Mouse (Mus musculus) spleen, adult 2 months (tissue): Measurements from ENCODE around the gene Chid1. TPM values are rescaled to one million over a fixed set of nuclear protein-coding genes. Genes with fewer than 3 reads are reported as not detected.

Source experiments
- DNase-seq, 2 experiments: peaks; one replicate each; pipeline versions ENCODE4 v3.0.0 to v3.0.0-alpha.2; 2012 to 2021; ENCODE audit warnings: low spot score in 2 of 2, low read depth in 1 of 2
- H3K27ac ChIP-seq: fragments of 200-500 bp; 2 replicates; pipeline ENCODE4 v1.5.1; 2012; ENCODE audit warnings: low read length, inconsistent platforms; ENCODE audit not compliant: insufficient read depth
- H3K27me3 ChIP-seq: fragments of 200-500 bp; 2 replicates; pipeline ENCODE4 v1.6.1; 2012; ENCODE audit warnings: mild to moderate bottlenecking, moderate library complexity, low read length, inconsistent platforms; ENCODE audit not compliant: control insufficient read depth, insufficient read depth
- H3K36me3 ChIP-seq: fragments of 200-500 bp; 2 replicates; pipeline ENCODE4 v1.6.1; 2012; ENCODE audit warnings: mild to moderate bottlenecking, low read length, inconsistent platforms; ENCODE audit not compliant: control insufficient read depth, insufficient read depth
- H3K4me1 ChIP-seq: fragments of 200-500 bp; 2 replicates; pipeline ENCODE4 v1.6.1; 2011; ENCODE audit warnings: inconsistent platforms; ENCODE audit not compliant: control insufficient read depth, insufficient read depth, insufficient read length
- H3K4me3 ChIP-seq: fragments of 200-500 bp; 2 replicates; pipeline ENCODE4 v1.5.1; 2011; ENCODE audit warnings: mild to moderate bottlenecking, inconsistent platforms; ENCODE audit not compliant: insufficient read depth, insufficient read length; ENCODE audit errors: extremely low read depth
- CTCF ChIP-seq: fragments of 200-500 bp; IDR thresholded peaks from 2 replicates; pipeline ENCODE4 v1.5.1; 2011; ENCODE audit warnings: mild to moderate bottlenecking, inconsistent platforms; ENCODE audit not compliant: insufficient read depth, insufficient read length, insufficient replicate concordance; ENCODE audit errors: extremely low read depth
- POLR2A ChIP-seq: fragments of 200-500 bp; IDR thresholded peaks from 2 replicates; pipeline ENCODE4 v1.6.1; 2011; ENCODE audit warnings: low read depth, low read length, inconsistent platforms
- WGBS: fragments of 180-500 bp; shearing (Covaris S2); methylation state at CpG from one replicate; pipeline ENCODE4 v1.1.7; 2018; 5-methylcytosine and 5-hydroxymethylcytosine counted together
- polyA plus RNA-seq: library from polyadenylated mRNA; depleted of rRNA; stranded (reverse); fragments of >200 nt; gene quantifications from 2 replicates; pipeline ENCODE4 v1.2.3, GENCODE M21; 2012

Chid1 gene
- polyA plus RNA-seq, 1 experiment, result 13.8 TPM

- WGBS, result 91% methylated on average over 9 of the region's 9 CpGs
- Histone ChIP-seq H3K4me3 (no peak overlapping the region), H3K36me3 (no peaks in the 10 kb centered on the region), H3K27ac (no peak overlapping the region), H3K27me3 (no peaks in the 10 kb centered on the region), H3K4me1 (peaks cover 2% of the 10 kb centered on the region; the same call in 1 of the 2 replicates)
- TF ChIP-seq POLR2A (no peak), CTCF (no peak)
- no peak for DNase-seq
These were observed 29.7 kb upstream of the Chid1 start for GRCm38 (mm10) chr7:141569283-141569803.

- Histone ChIP-seq H3K4me1 (no peaks in the 10 kb centered on the region; the same call in 1 of the 2 replicates), H3K27ac (no peak overlapping the region), H3K27me3 (no peaks in the 10 kb centered on the region), H3K36me3 (no peaks in the 10 kb centered on the region), H3K4me3 (no peak overlapping the region)
- WGBS, result 88% methylated on average over 7 of the region's 7 CpGs
- TF ChIP-seq POLR2A (no peak), CTCF (no peak)
- DNase-seq, result no peak
These were observed 26.9 kb upstream of the Chid1 start for GRCm38 (mm10) chr7:141566587-141566986.

GRCm38 (mm10) chr7:141564561-141564960 is 24.9 kb upstream of the Chid1 start:
- no peaks in the 10 kb centered on the region for H3K36me3 ChIP-seq
- H3K27ac ChIP-seq, result no peak overlapping the region
- no peak for TF ChIP-seq POLR2A
- TF ChIP-seq CTCF, result no peak
- H3K4me1 ChIP-seq, result no peaks in the 10 kb centered on the region; the same call in 1 of the 2 replicates
- H3K27me3 ChIP-seq, result no peaks in the 10 kb centered on the region
- H3K4me3 ChIP-seq, result no peak overlapping the region
- DNase-seq, result no peak
- WGBS, result 79% methylated on average over 7 of the region's 7 CpGs

- TF ChIP-seq CTCF (no peak), POLR2A (no peak)
- H3K4me3 ChIP-seq, result peak overlapping the region; percentile 77
- no peaks in the 10 kb centered on the region for H3K36me3 ChIP-seq
- 5% methylated on average over 21 of the region's 21 CpGs for WGBS
- H3K4me1 ChIP-seq, result peaks cover 6% of the 10 kb centered on the region
- H3K27ac ChIP-seq, result no peak overlapping the region
- peak in 1 of 2 experiments; percentile 17 for DNase-seq
- H3K27me3 ChIP-seq, result no peaks in the 10 kb centered on the region
These were observed 23.3 kb upstream of the Chid1 start for GRCm38 (mm10) chr7:141562852-141563427.

- no peaks in the 10 kb centered on the region for H3K36me3 ChIP-seq
These were observed 22.8 kb upstream of the Chid1 start for GRCm38 (mm10) chr7:141562421-141562851.

GRCm38 (mm10) chr7:141561682-141562391 is 22.2 kb upstream of the Chid1 start, which contains the start of gene Ap2a2:
TSS of gene Ap2a2 (plus strand) at chr7:141562173.
- H3K36me3 ChIP-seq, result no peaks in the 10 kb centered on the region
- peak within 1 kb of the TSS; percentile 77 for H3K4me3 ChIP-seq
- DNase-seq, result peak; percentile 75 to 77
- H3K4me1 ChIP-seq, result peaks cover 6% of the 10 kb centered on the region
- under 1% methylated on average over 71 of the region's 72 CpGs for WGBS
- TF ChIP-seq CTCF (no peak), POLR2A (peak; percentile 58)
- no peaks in the 10 kb centered on the region for H3K27me3 ChIP-seq
- H3K27ac ChIP-seq, result peak within 1 kb of the TSS; percentile 45; the same call in 1 of the 2 replicates

More at GRCm38 (mm10) chr7:141562421-141562851, 22.8 kb upstream of the Chid1 start:
- no peak for TF ChIP-seq POLR2A
- TF ChIP-seq CTCF, result no peak
- Histone ChIP-seq H3K4me3 (peak overlapping the region; percentile 77), H3K4me1 (peaks cover 6% of the 10 kb centered on the region), H3K27ac (peak overlapping the region; percentile 45; the same call in 1 of the 2 replicates), H3K27me3 (no peaks in the 10 kb centered on the region)
- no peak for DNase-seq
- WGBS, result 2% methylated on average over 33 of the region's 33 CpGs
